Mouse (Mus musculus): ENCODE measurements around the gene 4932438A13Rik.

DNA sequence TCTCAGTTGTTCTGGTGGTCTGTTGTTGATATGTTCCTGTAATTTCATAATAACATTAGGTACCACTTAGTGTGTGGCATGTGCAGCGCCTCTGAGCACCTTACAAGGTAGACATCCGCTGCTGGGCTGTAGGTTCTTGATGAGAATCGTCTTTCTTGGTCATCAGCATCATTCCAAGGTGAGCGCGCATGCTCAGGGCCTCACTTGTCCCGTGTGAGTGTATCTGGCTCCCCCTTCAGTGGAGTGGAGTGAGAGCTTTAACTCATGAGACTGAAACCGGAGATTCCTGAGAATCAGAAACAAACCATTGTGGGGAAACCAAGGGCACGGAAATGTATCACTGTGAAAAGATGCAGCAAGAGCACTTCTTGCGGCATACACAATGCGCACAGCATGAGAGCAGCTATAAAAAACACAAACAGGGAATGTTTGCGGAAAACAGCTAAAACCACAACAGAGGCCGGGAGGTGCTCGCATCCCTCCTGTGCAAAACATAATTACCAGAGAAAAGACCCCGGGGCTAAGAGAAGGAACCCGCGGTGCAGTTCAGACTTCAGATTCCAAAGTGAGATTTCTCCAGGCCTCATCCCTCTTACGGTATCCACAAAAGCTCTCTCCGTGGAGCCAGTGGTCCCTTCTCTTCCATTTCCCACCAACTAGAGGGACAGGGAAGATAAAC lies 27.2 kb upstream of the 4932438A13Rik start:
- TF ChIP-seq CTCF (IDR thresholded peaks at IDR 0.05; ENCODE audit: low read depth) (peak; percentile 45), EP300 (IDR thresholded peaks at IDR 0.05; ENCODE audit: low read depth) (no peak)
